Mouse (Mus musculus) kidney, postnatal 0 days (tissue): ENCODE data around the gene Atf7ip. TPM values are rescaled to one million over a fixed set of nuclear protein-coding genes. Genes with fewer than 3 reads are reported as not detected.

Source experiments
- ATAC-seq: fragments of 200-750 bp; cut with Nextera tagmentation; replicated peaks from 2 replicates; pipeline ENCODE4 v1.8.0; 2017; ENCODE audit warnings: low read depth, moderate number of reproducible peaks, moderate TSS enrichment, moderate library complexity; ENCODE audit not compliant: low FRiP score
- DNase-seq: peaks from one replicate; pipeline ENCODE4 v3.0.0-alpha.2; 2016; ENCODE audit warnings: low spot score
- H3K27ac ChIP-seq: fragments of 300-500 bp; sonication (generic); 2 replicates; pipeline ENCODE4 v1.5.1; 2014; ENCODE audit warnings: mild to moderate bottlenecking
- H3K27me3 ChIP-seq: fragments of 300-500 bp; sonication (generic); 2 replicates; pipeline ENCODE4 v1.6.1; 2014; ENCODE audit warnings: low read length, mixed read lengths; ENCODE audit not compliant: insufficient read depth
- H3K36me3 ChIP-seq: fragments of 300-500 bp; sonication (generic); 2 replicates; pipeline ENCODE4 v1.6.1; 2014; ENCODE audit warnings: low read length, mixed read lengths; ENCODE audit not compliant: insufficient read depth
- H3K4me1 ChIP-seq: fragments of 300-500 bp; sonication (generic); replicated peaks from 2 replicates; pipeline ENCODE4 v1.6.1; 2014; ENCODE audit warnings: antibody characterized with exemption, low read length, mixed read lengths; ENCODE audit not compliant: insufficient read depth
- H3K4me2 ChIP-seq: fragments of 300-500 bp; sonication (generic); 2 replicates; pipeline ENCODE4 v1.6.1; 2014; ENCODE audit warnings: mild to moderate bottlenecking, low read length, moderate library complexity, mixed read lengths
- H3K4me3 ChIP-seq: fragments of 300-500 bp; sonication (generic); replicated peaks from 2 replicates; pipeline ENCODE4 v1.5.1; 2014; ENCODE audit warnings: low read depth, low read length
- H3K9ac ChIP-seq: fragments of 300-500 bp; sonication (generic); 2 replicates; pipeline ENCODE4 v1.6.1; 2014; ENCODE audit warnings: low read depth, low read length
- H3K9me3 ChIP-seq: fragments of 300-500 bp; sonication (generic); replicated peaks from 2 replicates; pipeline ENCODE4 v1.6.1; 2016; ENCODE audit warnings: low read length, inconsistent platforms, mixed read lengths
- CTCF ChIP-seq: IDR thresholded peaks from 2 replicates; pipeline ENCODE4 v1.5.1; 2016; ENCODE audit warnings: antibody characterized with exemption, low read depth, mild to moderate bottlenecking, moderate library complexity
- WGBS: fragments of 180-500 bp; shearing (Covaris S2); extraction: QIAGEN DNeasy Blood & Tissue Kit; methylation state at CpG from one replicate; pipeline ENCODE4 v1.1.7; 2014; 5-methylcytosine and 5-hydroxymethylcytosine counted together
- polyA plus RNA-seq: library from polyadenylated mRNA; unstranded; fragments of >200 nt; fragmentation: Nextera tagmentation; extraction: Ambion mirVana; gene quantifications from 2 replicates; pipeline ENCODE4 v1.2.1, GENCODE M21; 2015

Atf7ip gene
- polyA plus RNA-seq, 1 experiment from 2014 or later = 17.9 TPM

- WGBS = 9% methylated on average over 31 of the region's 31 CpGs
- Histone ChIP-seq H3K27me3 (no peaks in the 10 kb centered on the region), H3K4me2 (no peak overlapping the region), H3K4me3 (no peak overlapping the region), H3K27ac (peak overlapping the region; percentile 95), H3K9ac (no peak overlapping the region), H3K36me3 (no peaks in the 10 kb centered on the region), H3K4me1 (peaks cover 17% of the 10 kb centered on the region), H3K9me3 (no peaks in the 10 kb centered on the region)
- ATAC-seq (peak; percentile 57), DNase-seq (peak; percentile 90)
- TF ChIP-seq CTCF = no peak
These were observed 35.4 kb upstream of the Atf7ip start for GRCm38 (mm10) chr6:136470321-136471230.

GRCm38 (mm10) chr6:136471601-136472000 lies 34.4 kb upstream of the Atf7ip start:
- no peak overlapping the region for H3K4me2 ChIP-seq
- no peak for TF ChIP-seq CTCF
- no peak overlapping the region for H3K4me3 ChIP-seq
- peak overlapping the region; percentile 95 for H3K27ac ChIP-seq
- peaks cover 13% of the 10 kb centered on the region for H3K4me1 ChIP-seq
- H3K9me3 ChIP-seq = no peaks in the 10 kb centered on the region
- ATAC-seq (no peak), DNase-seq (no peak)
- H3K27me3 ChIP-seq = no peaks in the 10 kb centered on the region
- H3K36me3 ChIP-seq = no peaks in the 10 kb centered on the region
- H3K9ac ChIP-seq = no peak overlapping the region
- 30% methylated on average over 5 of the region's 5 CpGs for WGBS

DNA sequence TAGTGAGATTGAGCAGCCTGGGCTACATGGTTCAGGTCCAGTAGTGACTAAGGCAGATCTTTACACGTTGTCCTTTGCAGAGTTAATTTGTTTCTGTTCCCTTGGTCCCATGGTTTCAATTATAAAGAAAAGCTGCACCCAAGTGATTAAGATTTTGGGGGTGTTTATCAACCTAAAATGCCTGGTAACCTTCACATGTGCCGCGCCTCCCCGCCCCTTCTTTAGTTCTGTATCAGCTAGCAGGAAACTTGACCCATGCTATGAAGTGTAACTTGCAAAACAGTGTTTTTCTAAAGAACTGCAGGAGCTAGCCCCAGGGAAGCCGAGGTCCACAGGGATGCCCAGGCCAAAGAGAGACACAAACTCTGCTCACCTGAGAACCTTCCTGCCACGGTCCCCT lies 33.2 kb upstream of the Atf7ip start:
- Histone ChIP-seq H3K4me2 (no peak overlapping the region), H3K27ac (no peak overlapping the region), H3K4me1 (peaks cover 13% of the 10 kb centered on the region; the same call in 1 of the 2 replicates), H3K4me3 (no peak overlapping the region), H3K9me3 (no peaks in the 10 kb centered on the region), H3K9ac (no peak overlapping the region), H3K36me3 (no peaks in the 10 kb centered on the region), H3K27me3 (no peaks in the 10 kb centered on the region)
- no peak for ATAC-seq
- no peak for DNase-seq
- WGBS = 64% methylated on average over 6 of the region's 6 CpGs
- TF ChIP-seq CTCF = no peak

GRCm38 (mm10) chr6:136473472-136474129 lies 32.4 kb upstream of the Atf7ip start:
- H3K4me1 ChIP-seq = peaks cover 13% of the 10 kb centered on the region; the same call in 1 of the 2 replicates
- DNase-seq (no peak), ATAC-seq (no peak)
- no peak for TF ChIP-seq CTCF
- H3K27ac ChIP-seq = no peak overlapping the region
- 77% methylated on average over 11 of the region's 11 CpGs for WGBS
- H3K27me3 ChIP-seq = no peaks in the 10 kb centered on the region
- H3K36me3 ChIP-seq = no peaks in the 10 kb centered on the region
- H3K9ac ChIP-seq = no peak overlapping the region
- no peak overlapping the region for H3K4me3 ChIP-seq
- no peaks in the 10 kb centered on the region for H3K9me3 ChIP-seq
- H3K4me2 ChIP-seq = no peak overlapping the region

DNA sequence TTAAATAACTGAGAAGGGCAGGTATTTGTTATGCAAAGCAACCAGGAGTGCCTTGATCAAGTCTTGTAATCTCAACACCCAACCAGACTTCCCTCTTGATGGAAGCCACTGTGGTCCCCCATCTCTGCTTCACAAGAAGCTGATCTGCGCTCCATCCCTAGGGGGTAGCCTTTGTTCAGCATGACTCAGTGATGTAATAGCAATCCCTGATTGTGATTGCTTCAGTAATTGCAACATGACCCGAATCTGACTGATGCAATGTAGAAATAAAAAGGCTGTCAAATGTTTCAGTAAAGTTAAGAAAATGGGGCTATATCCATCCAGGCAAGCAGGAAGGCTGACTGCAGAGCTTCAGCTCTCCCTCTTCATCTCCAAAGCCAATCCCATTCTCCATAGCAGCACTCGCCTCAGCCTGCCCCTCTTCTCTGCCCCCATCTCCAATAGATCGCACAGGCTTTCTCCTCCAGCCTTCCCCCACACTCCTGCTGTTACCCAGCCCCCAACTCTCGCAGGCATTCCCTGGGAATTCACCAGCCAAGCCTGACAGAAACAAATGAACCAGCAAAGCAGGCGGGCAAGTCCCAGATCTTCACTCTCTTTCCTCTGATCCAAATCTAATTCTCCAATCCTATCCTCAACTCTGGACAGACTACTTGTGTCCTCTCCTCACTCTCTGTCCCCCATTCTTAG lies 30.7 kb upstream of the Atf7ip start:
- no peaks in the 10 kb centered on the region for H3K9me3 ChIP-seq
- WGBS = 40% methylated on average over 6 of the region's 6 CpGs
- 0 out of 2 replicates have a peak, but pooled peaks have one; percentile 2 for TF ChIP-seq CTCF
- H3K36me3 ChIP-seq = no peaks in the 10 kb centered on the region
- no peak overlapping the region for H3K9ac ChIP-seq
- ATAC-seq = 0 out of 2 replicates have a peak, but pooled peaks have one; percentile 25
- DNase-seq = peak; percentile 61
- no peak overlapping the region for H3K4me2 ChIP-seq
- H3K4me3 ChIP-seq = no peak overlapping the region
- H3K27me3 ChIP-seq = no peaks in the 10 kb centered on the region
- peak overlapping the region; percentile 10; the same call in 1 of the 2 replicates for H3K27ac ChIP-seq
- H3K4me1 ChIP-seq = peaks cover 8% of the 10 kb centered on the region; the same call in 1 of the 2 replicates

DNA sequence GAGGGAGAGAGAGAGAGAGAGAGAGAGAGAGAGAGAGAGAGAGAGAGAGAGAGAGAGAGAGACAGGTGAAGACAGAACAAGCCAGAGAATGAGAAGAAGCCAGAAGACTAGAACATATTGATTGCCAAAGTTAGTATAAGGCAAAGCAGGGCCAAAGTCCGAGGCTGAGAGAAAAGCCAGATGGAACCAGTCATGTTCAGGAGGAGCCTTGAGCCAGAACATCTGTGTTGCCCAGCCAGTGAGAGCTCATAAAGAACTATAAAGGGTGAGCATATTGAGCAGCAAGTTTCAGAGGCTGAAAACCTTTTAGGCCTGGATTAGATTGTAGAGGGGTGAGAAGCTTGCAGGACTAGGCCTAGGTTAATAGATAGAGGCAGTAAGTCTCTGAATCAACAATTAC lies 28.1 kb upstream of the Atf7ip start:
- H3K4me2 ChIP-seq = no peak overlapping the region
- H3K27me3 ChIP-seq = no peaks in the 10 kb centered on the region
- H3K36me3 ChIP-seq = no peaks in the 10 kb centered on the region
- 0 out of 2 replicates have a peak overlapping the region, but pooled peaks have one; percentile 22 for H3K27ac ChIP-seq
- H3K4me3 ChIP-seq = no peak overlapping the region
- H3K9me3 ChIP-seq = no peaks in the 10 kb centered on the region
- ATAC-seq (no peak; the same call in 1 of the 2 replicates), DNase-seq (peak; percentile 80)
- WGBS = 45% methylated on average over 1 of the region's 1 CpGs
- no peak overlapping the region for H3K9ac ChIP-seq
- TF ChIP-seq CTCF = no peak
- H3K4me1 ChIP-seq = peaks cover 8% of the 10 kb centered on the region; the same call in 1 of the 2 replicates
